Mouse (Mus musculus) embryonic facial prominence, embryonic 11.5 days (tissue): Measurements from ENCODE around the gene Ripor3. TPM values are rescaled to one million over a fixed set of nuclear protein-coding genes. Genes with fewer than 3 reads are reported as not detected.

Experiments
- ATAC-seq: fragments of 200-750 bp; cut with Nextera tagmentation; replicated peaks from 2 replicates; pipeline ENCODE4 v1.8.0; 2017; ENCODE audit warnings: low read depth; ENCODE audit not compliant: insufficient number of reproducible peaks, low FRiP score, low TSS enrichment
- DNase-seq: peaks from one replicate; pipeline ENCODE4 v3.0.0-alpha.2; 2015; ENCODE audit warnings: low spot score
- H3K27ac ChIP-seq: fragments of 300-500 bp; sonication (generic); replicated peaks from 2 replicates; pipeline ENCODE4 v1.5.1; 2014; ENCODE audit warnings: mild to moderate bottlenecking, low read depth, low read length, control low read depth
- H3K27me3 ChIP-seq: fragments of 300-500 bp; sonication (generic); 2 replicates; pipeline ENCODE4 v1.6.1; 2014; ENCODE audit warnings: mild to moderate bottlenecking, low read length, moderate library complexity, mixed read lengths; ENCODE audit not compliant: control insufficient read depth, insufficient read depth
- H3K36me3 ChIP-seq: fragments of 300-500 bp; sonication (generic); replicated peaks from 2 replicates; pipeline ENCODE4 v1.6.1; 2014; ENCODE audit warnings: low read depth, mild to moderate bottlenecking, low read length, moderate library complexity, mixed read lengths; ENCODE audit not compliant: control insufficient read depth, insufficient read depth
- H3K4me1 ChIP-seq: fragments of 300-500 bp; sonication (generic); 2 replicates; pipeline ENCODE4 v1.6.1; 2014; ENCODE audit warnings: low read length, mixed read lengths; ENCODE audit not compliant: control insufficient read depth, insufficient read depth
- H3K4me2 ChIP-seq: fragments of 300-500 bp; sonication (generic); 2 replicates; pipeline ENCODE4 v1.6.1; 2014; ENCODE audit warnings: low read depth, mild to moderate bottlenecking, control low read depth, low read length, moderate library complexity
- H3K4me3 ChIP-seq: fragments of 300-500 bp; sonication (generic); 2 replicates; pipeline ENCODE4 v1.5.1; 2014; ENCODE audit warnings: low read depth, low read length, control low read depth
- H3K9ac ChIP-seq: fragments of 300-500 bp; sonication (generic); replicated peaks from 2 replicates; pipeline ENCODE4 v1.6.1; 2014; ENCODE audit warnings: mild to moderate bottlenecking, control low read depth, low read length
- H3K9me3 ChIP-seq: fragments of 300-500 bp; sonication (generic); replicated peaks from 2 replicates; pipeline ENCODE4 v1.6.1; 2016; ENCODE audit warnings: mild to moderate bottlenecking, low read length, inconsistent platforms, mixed read lengths; ENCODE audit not compliant: control insufficient read depth
- WGBS: fragments of 180-500 bp; shearing (Covaris S2); extraction: QIAGEN DNeasy Blood & Tissue Kit; methylation state at CpG from one replicate; pipeline ENCODE4 v1.1.7; 2014; 5-methylcytosine and 5-hydroxymethylcytosine counted together
- polyA plus RNA-seq: library from polyadenylated mRNA; unstranded; fragments of >200 nt; fragmentation: Nextera tagmentation; extraction: Ambion mirVana; gene quantifications from 2 replicates; pipeline ENCODE4 v1.2.1, GENCODE M21; 2014

Ripor3 gene
- polyA plus RNA-seq, 1 experiment from 2014 or later = 0.69 TPM

DNA sequence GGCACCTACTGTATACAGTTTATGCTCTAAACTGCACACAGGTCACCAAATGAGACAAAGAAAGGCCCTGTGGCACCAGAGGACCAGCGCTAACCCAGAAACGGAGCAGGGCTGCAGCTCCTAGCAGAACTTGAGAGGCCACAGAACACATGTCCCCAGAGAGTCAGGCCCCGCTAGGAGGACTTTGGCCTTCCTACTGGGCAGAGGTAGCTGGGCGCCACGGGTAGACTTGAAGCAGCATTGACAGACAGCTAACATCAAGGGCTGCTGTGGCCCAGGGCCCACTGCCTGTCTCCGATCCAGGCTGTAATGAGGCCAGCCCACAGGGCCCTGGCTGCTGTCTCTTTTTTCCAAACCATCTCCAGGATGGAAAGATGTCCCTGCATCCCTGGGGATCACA is 3.9 kb downstream of the Ripor3 start:
- no peak for ATAC-seq
- 71% methylated on average over 6 of the region's 6 CpGs for WGBS
- Histone ChIP-seq H3K36me3 (no peaks in the 10 kb centered on the region), H3K4me2 (no peak overlapping the region), H3K27ac (no peak overlapping the region; the same call in 1 of the 2 replicates), H3K9me3 (no peaks in the 10 kb centered on the region), H3K4me1 (peaks cover 12% of the 10 kb centered on the region; the same call in 1 of the 2 replicates), H3K9ac (no peak overlapping the region), H3K4me3 (no peak overlapping the region), H3K27me3 (no peaks in the 10 kb centered on the region)
- no peak for DNase-seq

DNA sequence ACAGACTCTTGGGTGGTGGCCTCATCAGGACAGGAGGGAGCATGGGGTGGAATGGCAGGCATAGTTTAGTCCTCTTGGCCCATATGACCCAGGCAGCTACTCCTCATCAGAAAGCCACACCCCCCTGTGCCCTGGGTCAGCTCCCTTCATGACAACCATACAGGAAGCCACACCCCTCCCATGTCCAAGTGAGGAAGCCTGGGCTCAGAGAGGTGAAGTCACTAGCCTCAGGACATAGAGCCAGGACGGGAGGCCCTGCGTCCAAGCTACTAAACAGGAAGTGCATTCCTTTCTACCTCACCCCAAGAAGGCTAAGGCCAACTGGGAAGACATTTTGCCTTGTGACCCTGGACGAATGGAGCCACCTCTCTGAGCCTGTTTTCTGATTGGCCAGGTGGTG is 4.8 kb downstream of the Ripor3 start:
- Histone ChIP-seq H3K4me3 (no peak overlapping the region), H3K36me3 (no peaks in the 10 kb centered on the region), H3K9me3 (no peaks in the 10 kb centered on the region), H3K27me3 (no peaks in the 10 kb centered on the region), H3K4me1 (peaks cover 5% of the 10 kb centered on the region; the same call in 1 of the 2 replicates), H3K27ac (no peak overlapping the region), H3K4me2 (no peak overlapping the region), H3K9ac (no peak overlapping the region)
- DNase-seq = peak; percentile 21
- no peak for ATAC-seq
- 29% methylated on average over 3 of the region's 3 CpGs for WGBS

DNA sequence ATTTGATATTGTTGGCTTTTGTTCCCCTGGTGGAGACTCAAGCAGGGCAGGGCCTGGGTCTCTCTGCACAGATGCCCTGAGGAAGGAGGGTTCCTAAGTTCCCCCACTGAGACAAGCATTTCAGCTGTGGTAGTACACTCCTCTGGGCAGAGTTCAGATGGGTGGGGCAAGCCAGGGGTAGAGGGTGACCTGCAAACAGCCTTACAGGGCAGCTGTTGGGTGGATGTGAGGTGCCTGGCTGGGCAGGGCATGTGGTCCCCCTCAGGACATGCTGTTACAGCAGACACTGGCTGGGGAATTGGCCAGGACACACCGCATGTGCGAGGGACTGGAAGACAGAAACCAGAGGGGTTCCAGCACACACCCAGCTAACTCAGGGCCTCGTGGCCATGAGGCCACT is 5.4 kb downstream of the Ripor3 start:
- Histone ChIP-seq H3K36me3 (no peaks in the 10 kb centered on the region), H3K9me3 (no peaks in the 10 kb centered on the region), H3K27me3 (no peaks in the 10 kb centered on the region), H3K4me1 (no peaks in the 10 kb centered on the region; the same call in 1 of the 2 replicates), H3K4me3 (no peak overlapping the region), H3K4me2 (no peak overlapping the region), H3K27ac (no peak overlapping the region), H3K9ac (no peak overlapping the region)
- ATAC-seq = no peak
- no peak for DNase-seq
- 63% methylated on average over 3 of the region's 3 CpGs for WGBS

DNA sequence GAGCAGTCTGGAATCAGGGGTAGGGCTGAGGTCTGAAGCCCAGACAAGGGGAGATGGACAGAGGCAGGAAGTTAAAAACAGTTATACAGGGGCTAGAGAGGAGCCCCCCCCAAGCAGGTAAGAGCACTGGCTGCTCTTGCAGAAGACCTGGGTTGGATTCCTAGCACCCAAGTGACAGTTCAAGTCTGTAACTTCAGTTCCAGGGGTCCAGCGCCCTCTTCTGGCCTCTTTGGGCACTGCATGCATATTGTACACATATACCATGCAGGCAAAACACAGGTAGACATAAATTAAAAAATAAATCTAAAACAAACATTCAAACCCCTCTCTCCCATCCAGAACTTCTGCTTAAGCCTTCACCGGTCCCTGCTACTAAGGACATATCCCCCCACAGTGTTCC is 6.0 kb downstream of the Ripor3 start:
- H3K36me3 ChIP-seq = no peaks in the 10 kb centered on the region
- H3K4me3 ChIP-seq = no peak overlapping the region
- H3K4me1 ChIP-seq = no peaks in the 10 kb centered on the region; the same call in 1 of the 2 replicates
- H3K27me3 ChIP-seq = no peaks in the 10 kb centered on the region
- ATAC-seq (no peak), DNase-seq (no peak)
- no peak overlapping the region for H3K4me2 ChIP-seq
- no peaks in the 10 kb centered on the region for H3K9me3 ChIP-seq
- WGBS = 66% methylated on average over 2 of the region's 2 CpGs
- H3K9ac ChIP-seq = no peak overlapping the region
- no peak overlapping the region for H3K27ac ChIP-seq

DNA sequence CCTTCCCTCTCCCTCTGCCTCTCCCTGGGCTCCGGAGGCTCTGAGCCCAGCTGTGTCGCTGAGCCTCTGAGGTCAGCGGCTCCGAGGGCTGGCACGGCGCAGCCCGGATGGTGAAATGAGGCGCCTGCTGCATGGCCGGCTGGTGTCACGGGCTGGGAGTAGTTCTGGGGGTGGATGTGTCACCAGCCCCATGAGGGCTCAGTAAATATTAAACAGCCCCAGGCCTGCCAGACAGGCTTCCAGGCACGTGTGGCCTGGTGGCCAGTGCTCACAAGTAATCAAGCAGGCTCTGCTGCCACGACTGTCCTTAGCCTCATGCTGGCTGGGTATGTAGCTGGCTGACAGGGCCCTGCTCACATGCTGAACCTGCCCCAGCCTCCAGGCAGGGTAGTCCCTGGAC is 7.0 kb downstream of the Ripor3 start:
- Histone ChIP-seq H3K36me3 (no peaks in the 10 kb centered on the region), H3K27ac (no peak overlapping the region), H3K4me3 (no peak overlapping the region), H3K27me3 (no peaks in the 10 kb centered on the region), H3K4me2 (no peak overlapping the region), H3K4me1 (no peaks in the 10 kb centered on the region; the same call in 1 of the 2 replicates), H3K9ac (0 out of 2 replicates have a peak overlapping the region, but pooled peaks have one; percentile 6), H3K9me3 (no peaks in the 10 kb centered on the region)
- WGBS = 63% methylated on average over 12 of the region's 12 CpGs
- no peak for DNase-seq
- no peak for ATAC-seq

DNA sequence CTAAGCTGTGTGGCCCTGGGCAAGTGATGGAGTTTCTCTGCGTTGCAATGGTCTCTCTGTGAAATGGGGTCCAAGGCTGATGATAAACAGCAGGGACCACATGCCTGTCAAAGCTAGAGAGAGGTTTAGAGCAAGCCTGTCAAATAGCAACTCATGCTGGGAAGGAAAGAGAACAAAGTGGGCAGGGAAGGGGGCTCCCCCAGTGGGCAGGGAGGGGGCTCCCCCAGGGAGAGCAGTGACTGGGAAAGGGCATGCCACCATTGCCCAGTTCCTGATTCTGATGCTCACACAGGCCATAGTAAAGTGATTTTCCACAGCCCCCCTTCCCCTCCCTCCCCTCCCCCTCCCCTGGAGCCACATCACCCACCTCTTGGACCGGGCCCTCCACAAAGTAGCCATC is 7.5 kb downstream of the Ripor3 start:
- Histone ChIP-seq H3K4me2 (no peak overlapping the region), H3K27me3 (no peaks in the 10 kb centered on the region), H3K27ac (no peak overlapping the region), H3K9me3 (no peaks in the 10 kb centered on the region), H3K9ac (no peak overlapping the region), H3K4me3 (no peak overlapping the region), H3K36me3 (no peaks in the 10 kb centered on the region), H3K4me1 (no peaks in the 10 kb centered on the region)
- ATAC-seq (no peak), DNase-seq (no peak)
- 78% methylated on average over 2 of the region's 2 CpGs for WGBS

DNA sequence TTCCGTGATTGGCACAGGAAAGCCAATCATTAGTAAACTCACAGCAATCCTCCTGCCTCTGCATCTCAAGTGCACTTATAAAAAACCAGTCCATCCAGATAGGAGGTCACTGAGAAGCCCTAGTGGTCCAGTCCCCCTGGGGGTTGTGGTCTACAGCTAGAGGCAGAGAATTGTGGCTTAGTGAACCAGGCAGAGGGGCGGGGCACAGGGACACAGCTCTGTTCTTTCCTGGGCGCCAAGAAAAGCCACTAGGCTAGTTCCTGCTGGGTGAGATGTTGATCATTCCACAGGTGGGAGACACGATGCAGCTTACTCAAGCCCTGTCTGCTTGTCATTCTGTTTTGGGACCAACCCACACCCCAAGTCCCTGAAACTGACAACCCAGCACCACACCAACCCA is 8.2 kb downstream of the Ripor3 start:
- WGBS = 55% methylated on average over 4 of the region's 4 CpGs
- Histone ChIP-seq H3K27ac (no peak overlapping the region), H3K4me3 (no peak overlapping the region), H3K36me3 (no peaks in the 10 kb centered on the region), H3K4me1 (no peaks in the 10 kb centered on the region), H3K9me3 (no peaks in the 10 kb centered on the region), H3K27me3 (no peaks in the 10 kb centered on the region), H3K4me2 (no peak overlapping the region), H3K9ac (no peak overlapping the region)
- ATAC-seq = no peak
- no peak for DNase-seq

DNA sequence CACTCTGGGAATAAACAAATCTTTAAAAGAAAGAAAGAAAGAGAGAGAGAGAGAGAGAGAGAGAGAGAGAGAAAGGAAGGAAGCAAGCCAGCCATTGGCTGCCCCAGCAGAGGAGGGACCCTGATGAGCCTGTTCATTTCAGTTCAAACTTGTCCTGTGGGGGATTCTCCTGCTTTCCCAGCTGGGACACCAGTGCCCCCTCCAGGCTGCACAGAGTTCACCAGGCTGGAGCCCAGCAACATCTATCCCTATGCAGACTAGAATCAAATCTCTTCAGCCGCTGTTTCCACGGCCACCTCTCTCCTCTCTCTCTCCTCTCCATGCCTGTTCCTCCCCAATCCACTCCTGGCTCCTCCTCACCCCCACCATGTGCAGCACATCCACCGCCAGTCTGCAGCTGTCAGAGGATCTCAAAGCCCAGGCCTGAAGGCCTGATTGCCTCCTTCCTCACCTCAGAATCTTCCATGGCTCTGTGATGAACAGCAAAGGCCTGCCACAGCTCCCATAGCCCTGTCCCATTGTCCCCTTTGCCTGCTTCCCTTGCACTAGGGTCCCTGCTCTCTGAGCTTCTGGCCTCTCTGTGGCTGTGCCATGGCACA is 11.2 kb downstream of the Ripor3 start:
- H3K27ac ChIP-seq = no peak overlapping the region
- no peaks in the 10 kb centered on the region for H3K4me1 ChIP-seq
- no peaks in the 10 kb centered on the region for H3K27me3 ChIP-seq
- H3K36me3 ChIP-seq = no peaks in the 10 kb centered on the region
- no peak overlapping the region for H3K9ac ChIP-seq
- DNase-seq = no peak
- WGBS = 53% methylated on average over 3 of the region's 3 CpGs
- no peak overlapping the region for H3K4me3 ChIP-seq
- ATAC-seq = no peak
- H3K9me3 ChIP-seq = no peaks in the 10 kb centered on the region
- H3K4me2 ChIP-seq = no peak overlapping the region
